In the genomic region with DNA sequence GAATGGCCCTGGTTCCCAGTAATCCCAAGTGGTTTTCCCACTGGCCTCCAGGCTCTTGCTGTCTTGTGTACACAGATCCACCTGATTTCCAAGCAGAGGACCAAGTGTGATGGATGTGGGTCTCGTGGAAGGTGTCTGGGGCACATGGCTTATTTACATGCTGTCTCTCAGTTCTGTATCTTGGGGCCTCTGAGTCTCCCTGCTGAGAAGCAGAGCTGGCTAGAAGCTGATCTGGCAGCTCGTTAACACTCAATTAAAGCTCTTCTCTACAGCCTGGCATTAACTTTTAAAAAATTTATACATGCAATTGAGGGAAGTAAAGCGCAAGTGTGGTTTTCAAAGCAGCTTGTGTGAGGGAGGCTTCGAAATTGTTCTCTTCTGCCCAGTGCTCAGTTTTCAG, we compare ENCODE assay signal across 18 mouse cellular contexts.
"Had no signal": no experiment of that assay in that cellular context is flagged by ENCODE, and none has a peak within 500 bp of the region (broad histone marks: within the 10 kb centered on the region; RNA-seq: fewer than 3 reads in every experiment).

No protein-coding gene starts in this region.

- H3K4me2 ChIP-seq: kidney, embryonic 15.5 days; limb, embryonic 15.5 days; liver, embryonic 12.5 days; lung, embryonic 14.5 days; neural tube, embryonic 13.5 days; stomach, embryonic 15.5 days had no signal

- H3K27ac ChIP-seq: kidney, embryonic 15.5 days; limb, embryonic 15.5 days; liver, embryonic 12.5 days; midbrain, embryonic 10.5 days; neural tube, embryonic 13.5 days; stomach, embryonic 15.5 days had no signal

- ATAC-seq: liver, embryonic 12.5 days; midbrain, embryonic 16.5 days had no signal

- H3K27me3 ChIP-seq: kidney, embryonic 15.5 days; limb, embryonic 15.5 days; liver, embryonic 12.5 days; neural tube, embryonic 13.5 days; stomach, embryonic 15.5 days had no signal

- H3K4me1 ChIP-seq: kidney, embryonic 15.5 days; limb, embryonic 15.5 days; liver, embryonic 12.5 days; neural tube, embryonic 13.5 days; stomach, embryonic 15.5 days had no signal

- H3K36me3 ChIP-seq: kidney, embryonic 15.5 days; limb, embryonic 15.5 days; liver, embryonic 12.5 days; midbrain, embryonic 10.5 days; neural tube, embryonic 13.5 days; stomach, embryonic 15.5 days had no signal

- H3K9me3 ChIP-seq: kidney, embryonic 15.5 days; limb, embryonic 15.5 days; liver, embryonic 12.5 days; midbrain, embryonic 10.5 days; neural tube, embryonic 13.5 days; stomach, embryonic 15.5 days had no signal

- H3K9ac ChIP-seq: kidney, embryonic 15.5 days; limb, embryonic 15.5 days; liver, embryonic 12.5 days; lung, embryonic 14.5 days; neural tube, embryonic 13.5 days; stomach, embryonic 15.5 days had no signal

- DNase-seq: kidney, postnatal 14 days; layer of hippocampus, adult 9-11 months; layer of hippocampus, postnatal 36 days; lung, embryonic 14.5 days; lung, postnatal 10 days; lung, postnatal 4 days; retina, postnatal 1 day; right cerebral cortex, postnatal 4 days; spleen, adult 18-20 months; thymus, adult 18-20 months; thymus, postnatal 14 days had no signal

- H3K4me3 ChIP-seq: kidney, embryonic 15.5 days; limb, embryonic 15.5 days; liver, embryonic 12.5 days; midbrain, embryonic 10.5 days; neural tube, embryonic 13.5 days; stomach, embryonic 15.5 days had no signal
